Mouse (Mus musculus): ENCODE measurements around the gene Apip.

The Apip gene

GRCm38 (mm10) chr2:103073219-103073982 is at the start of gene Apip, which contains the start of gene Pdhx:
Gene Apip (plus strand): TSS chr2:103073675.
Gene Pdhx (minus strand): TSS chr2:103073513.
- DNase-seq, result peak; percentile 100

GRCm38 (mm10) chr2:103037831-103038230 is 35.6 kb upstream of the Apip start:
- DNase-seq, result no peak

- no peak for DNase-seq
Measured at GRCm38 (mm10) chr2:103040896-103041295, 32.6 kb upstream of the Apip start.

GRCm38 (mm10) chr2:103045286-103045685 is 28.2 kb upstream of the Apip start:
- DNase-seq, result no peak

GRCm38 (mm10) chr2:103051937-103052893 is 21.3 kb upstream of the Apip start:
- DNase-seq, result no peak

GRCm38 (mm10) chr2:103055820-103056219 is 17.7 kb upstream of the Apip start:
- DNase-seq, result no peak

- DNase-seq, result no peak
Measured at GRCm38 (mm10) chr2:103058266-103058665, 15.2 kb upstream of the Apip start.

GRCm38 (mm10) chr2:103062865-103063264 is 10.6 kb upstream of the Apip start:
- DNase-seq, result peak; percentile 17

GRCm38 (mm10) chr2:103066683-103067551 is 6.6 kb upstream of the Apip start:
- DNase-seq, result no peak

- DNase-seq, result no peak
Measured at GRCm38 (mm10) chr2:103067552-103068207, 5.8 kb upstream of the Apip start.

GRCm38 (mm10) chr2:103068602-103069001 is 4.9 kb upstream of the Apip start:
- no peak for DNase-seq

- DNase-seq, result no peak
Measured at GRCm38 (mm10) chr2:103069752-103070405, 3.6 kb upstream of the Apip start.

- DNase-seq, result no peak
Measured at GRCm38 (mm10) chr2:103070586-103070985, 2.9 kb upstream of the Apip start.

GRCm38 (mm10) chr2:103081117-103081516 is 7.6 kb downstream of the Apip start:
- no peak for DNase-seq

- DNase-seq, result no peak
Measured at GRCm38 (mm10) chr2:103081706-103082105, 8.2 kb downstream of the Apip start.

GRCm38 (mm10) chr2:103082853-103083252 is 9.4 kb downstream of the Apip start:
- no peak for DNase-seq

GRCm38 (mm10) chr2:103084451-103084850 is 11.0 kb downstream of the Apip start:
- DNase-seq, result no peak

- no peak for DNase-seq
Measured at GRCm38 (mm10) chr2:103085633-103086032, 12.2 kb downstream of the Apip start.

- no peak for DNase-seq
Measured at GRCm38 (mm10) chr2:103086432-103086831, 13.0 kb downstream of the Apip start.

GRCm38 (mm10) chr2:103088099-103088498 is 14.6 kb downstream of the Apip start:
- no peak for DNase-seq

- DNase-seq, result no peak
Measured at GRCm38 (mm10) chr2:103089521-103089920, 16.0 kb downstream of the Apip start.

GRCm38 (mm10) chr2:103102595-103102994 is 29.1 kb downstream of the Apip start:
- DNase-seq, result no peak
